Mouse (Mus musculus) bone marrow macrophage, adult 2 months (primary cell): ENCODE data around the gene Gas2l1. TPM values are rescaled to one million over a fixed set of nuclear protein-coding genes. Genes with fewer than 3 reads are reported as not detected.
A peak's percentile ranks its signal among the peaks of the same experiment; 100 is the strongest.

Experiments
- H3K27ac ChIP-seq: 2 replicates; pipeline ENCODE4 v1.5.1; 2012; ENCODE audit warnings: low read depth, low read length; ENCODE audit not compliant: insufficient read depth
- H3K4me1 ChIP-seq: 2 replicates; pipeline ENCODE4 v1.6.1; 2012; ENCODE audit warnings: low read length; ENCODE audit not compliant: control insufficient read depth, insufficient read depth
- H3K4me3 ChIP-seq: 2 replicates; pipeline ENCODE4 v1.5.1; 2012; ENCODE audit warnings: mild to moderate bottlenecking, low read length, moderate library complexity; ENCODE audit not compliant: insufficient read depth
- CTCF ChIP-seq: IDR thresholded peaks from 2 replicates; pipeline ENCODE4 v1.5.1; 2012; ENCODE audit warnings: low read depth, mild to moderate bottlenecking, low read length, moderate library complexity
- POLR2A ChIP-seq: IDR thresholded peaks from 2 replicates; pipeline ENCODE4 v1.6.1; 2012; ENCODE audit warnings: mild to moderate bottlenecking, low read depth, low read length, borderline replicate concordance
- polyA plus RNA-seq: library from polyadenylated mRNA; stranded (reverse); fragments of >200 nt; gene quantifications from 2 replicates; pipeline ENCODE4 v1.2.4, GENCODE M21; 2012; ENCODE audit not compliant: missing spikeins, insufficient read depth, insufficient read length

The Gas2l1 gene
- polyA plus RNA-seq, 1 experiment: 44.9 TPM

- H3K4me3 ChIP-seq: no peak overlapping the region
- peaks cover 41% of the 10 kb centered on the region for H3K4me1 ChIP-seq
- H3K27ac ChIP-seq: 0 out of 2 replicates have a peak overlapping the region, but pooled peaks have one; percentile 65
- no peak for TF ChIP-seq CTCF
- TF ChIP-seq POLR2A: no peak
Measured at GRCm38 (mm10) chr11:5007186-5007585, 57.9 kb downstream of the Gas2l1 start.

DNA sequence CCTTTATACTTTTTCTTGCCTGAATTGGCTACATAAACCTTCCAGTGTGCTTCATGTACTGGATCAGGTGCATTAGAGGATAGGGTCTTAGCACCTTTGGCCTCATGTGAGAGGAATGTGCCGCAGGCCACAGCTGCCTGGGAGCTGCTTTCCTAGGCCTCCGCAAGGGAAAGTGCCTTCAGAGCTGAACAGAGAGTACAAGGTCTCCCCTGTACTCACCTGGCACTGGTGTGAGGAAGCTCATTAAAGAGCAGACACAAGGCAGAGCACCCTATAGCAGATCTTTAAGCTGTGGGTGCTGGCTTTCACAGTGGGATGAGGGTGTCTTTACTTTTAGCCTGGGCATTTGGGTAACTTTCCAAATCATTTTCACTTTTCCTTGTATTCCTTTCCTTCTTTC is 59.6 kb downstream of the Gas2l1 start:
- Histone ChIP-seq H3K4me1 (peaks cover 29% of the 10 kb centered on the region), H3K27ac (no peak overlapping the region), H3K4me3 (no peak overlapping the region)
- TF ChIP-seq CTCF (no peak), POLR2A (no peak)

Other genes with a start within 250 kb of the Gas2l1 start
- gene Nf2, start 215.8 kb downstream of the Gas2l1 start, polyA plus RNA-seq: 76.7 and 76.8 TPM in 2 replicates
- 7.7 TPM in 2 replicates for gene Nipsnap1, start 191.4 kb downstream of the Gas2l1 start, polyA plus RNA-seq
- gene Thoc5, start 170.0 kb downstream of the Gas2l1 start, polyA plus RNA-seq: 23.0 and 23.3 TPM in 2 replicates
- gene Nefh, start 117.3 kb downstream of the Gas2l1 start, polyA plus RNA-seq: not detected in 2 replicates
- 165 and 185 TPM in 2 replicates for gene Ap1b1, start 78.5 kb downstream of the Gas2l1 start, polyA plus RNA-seq
- gene Rasl10a, start 7.2 kb downstream of the Gas2l1 start, polyA plus RNA-seq: not detected in 2 replicates
- gene Rhbdd3, start 33.6 kb upstream of the Gas2l1 start, polyA plus RNA-seq: 15.0 and 20.6 TPM in 2 replicates
- gene Ewsr1, start 33.9 kb upstream of the Gas2l1 start, polyA plus RNA-seq: 433 and 488 TPM in 2 replicates
- not detected in 2 replicates for gene Emid1, start 86.9 kb upstream of the Gas2l1 start, polyA plus RNA-seq
- 13.4 TPM in 2 replicates for gene Kremen1, start 196.2 kb upstream of the Gas2l1 start, polyA plus RNA-seq